Mouse (Mus musculus): ENCODE results near the gene Nnat. TPM values are rescaled to one million over a fixed set of nuclear protein-coding genes. Genes with fewer than 3 reads are reported as not detected.

The Nnat gene
- polyA plus RNA-seq (2014; fragmentation: Illumina TruSeq; extraction: RNeasy Lipid Tissue Mini Kit (QIAGEN cat#74804); ENCODE audit: insufficient read depth, low read depth, low replicate concordance), result 29.1 TPM

GRCm38 (mm10) chr2:157559858-157560257, at the start of gene Nnat:
Gene Nnat (plus strand): TSS chr2:157560078.

GRCm38 (mm10) chr2:157571224-157571832, 11.4 kb downstream of the Nnat start, which contains the start of gene Blcap:
Gene Blcap (minus strand): TSS chr2:157571274.

Other genes with a start within 250 kb of the Nnat start
- not detected for gene Ghrh, start 212.6 kb upstream of the Nnat start, polyA plus RNA-seq (2014; fragmentation: Illumina TruSeq; extraction: RNeasy Lipid Tissue Mini Kit (QIAGEN cat#74804); ENCODE audit: insufficient read depth, low read depth, low replicate concordance)
- gene Manbal, start 192.5 kb upstream of the Nnat start, polyA plus RNA-seq (2014; fragmentation: Illumina TruSeq; extraction: RNeasy Lipid Tissue Mini Kit (QIAGEN cat#74804); ENCODE audit: insufficient read depth, low read depth, low replicate concordance), result 60.6 TPM
- 20.5 TPM for gene Src, start 141.6 kb upstream of the Nnat start, polyA plus RNA-seq (2014; fragmentation: Illumina TruSeq; extraction: RNeasy Lipid Tissue Mini Kit (QIAGEN cat#74804); ENCODE audit: insufficient read depth, low read depth, low replicate concordance)
- gene Blcap, start 11.2 kb downstream of the Nnat start, polyA plus RNA-seq (2014; fragmentation: Illumina TruSeq; extraction: RNeasy Lipid Tissue Mini Kit (QIAGEN cat#74804); ENCODE audit: insufficient read depth, low read depth, low replicate concordance), result 28.6 TPM
- gene Ctnnbl1, start 177.3 kb downstream of the Nnat start, polyA plus RNA-seq (2014; fragmentation: Illumina TruSeq; extraction: RNeasy Lipid Tissue Mini Kit (QIAGEN cat#74804); ENCODE audit: insufficient read depth, low read depth, low replicate concordance), result 13.3 TPM

All from lung, adult 10 weeks (tissue).